Mouse (Mus musculus) lung, embryonic 16.5 days (tissue): ENCODE data around the gene Sec16b. TPM values are rescaled to one million over a fixed set of nuclear protein-coding genes. Genes with fewer than 3 reads are reported as not detected.
A peak's percentile ranks its signal among the peaks of the same experiment; 100 is the strongest.

Experiments
- ATAC-seq: fragments of 200-750 bp; cut with Nextera tagmentation; 2 replicates; pipeline ENCODE4 v1.8.0; 2017; ENCODE audit warnings: low read depth, mild to moderate bottlenecking, moderate library complexity
- H3K27ac ChIP-seq: fragments of 300-500 bp; sonication (generic); 2 replicates; pipeline ENCODE4 v1.5.1; 2014; ENCODE audit warnings: mild to moderate bottlenecking, control low read depth, low read length
- H3K27me3 ChIP-seq: fragments of 300-500 bp; sonication (generic); 2 replicates; pipeline ENCODE4 v1.6.1; 2014; ENCODE audit warnings: low read depth, low read length, mixed read lengths; ENCODE audit not compliant: control insufficient read depth, insufficient read depth
- H3K36me3 ChIP-seq: fragments of 300-500 bp; sonication (generic); 2 replicates; pipeline ENCODE4 v1.6.1; 2014; ENCODE audit warnings: low read length; ENCODE audit not compliant: control insufficient read depth, insufficient read depth
- H3K4me1 ChIP-seq: fragments of 300-500 bp; sonication (generic); replicated peaks from 2 replicates; pipeline ENCODE4 v1.6.1; 2014; ENCODE audit warnings: low read length, mixed read lengths; ENCODE audit not compliant: control insufficient read depth, insufficient read depth
- H3K4me2 ChIP-seq: fragments of 300-500 bp; sonication (generic); 2 replicates; pipeline ENCODE4 v1.6.1; 2014; ENCODE audit warnings: low read depth, low read length, control low read depth
- H3K4me3 ChIP-seq: fragments of 300-500 bp; sonication (generic); 2 replicates; pipeline ENCODE4 v1.5.1; 2014; ENCODE audit warnings: mild to moderate bottlenecking, low read length, control low read depth
- H3K9ac ChIP-seq: fragments of 300-500 bp; sonication (generic); 2 replicates; pipeline ENCODE4 v1.6.1; 2014; ENCODE audit warnings: low read length, control low read depth
- H3K9me3 ChIP-seq: fragments of 300-500 bp; sonication (generic); 2 replicates; pipeline ENCODE4 v1.6.1; 2016; ENCODE audit warnings: low read length; ENCODE audit not compliant: control insufficient read depth
- WGBS: fragments of 180-500 bp; shearing (Covaris S2); extraction: QIAGEN DNeasy Blood & Tissue Kit; methylation state at CpG from one replicate; pipeline ENCODE4 v1.1.7; 2014; 5-methylcytosine and 5-hydroxymethylcytosine counted together
- polyA plus RNA-seq: library from polyadenylated mRNA; unstranded; fragments of >200 nt; fragmentation: Nextera tagmentation; extraction: Ambion mirVana; gene quantifications from 2 replicates; pipeline ENCODE4 v1.2.1, GENCODE M21; 2015

Gene Sec16b
- polyA plus RNA-seq, 1 experiment from 2014 or later, result 3.0 TPM

DNA sequence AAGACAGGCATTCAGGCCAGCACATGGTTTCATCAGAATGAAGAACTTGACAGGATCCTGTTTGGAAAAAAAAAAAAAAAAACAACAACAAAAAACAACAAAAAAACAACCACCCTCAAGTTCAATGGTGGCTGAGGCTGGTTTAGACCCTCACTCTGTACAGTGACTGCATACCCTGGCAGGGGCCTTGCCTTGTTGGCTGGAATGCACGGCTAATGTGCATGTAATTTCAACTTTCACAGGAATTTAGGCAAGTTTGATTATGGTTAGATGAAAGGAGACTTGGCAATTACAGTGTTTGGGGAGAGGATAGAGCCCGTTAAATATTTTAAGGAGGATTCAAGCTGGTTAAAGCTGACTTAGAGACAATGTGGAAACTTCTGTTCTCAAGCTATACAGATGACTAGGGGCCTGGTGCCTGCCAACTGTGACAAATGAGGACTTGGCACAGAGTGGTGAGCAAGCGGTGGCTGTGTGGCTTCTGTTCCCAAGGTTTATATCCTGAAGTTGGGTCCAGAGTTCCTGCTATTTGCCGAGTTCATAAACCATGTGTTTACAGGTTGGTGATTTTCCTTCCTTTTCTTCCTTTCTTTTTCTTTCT, 567 bp downstream of the Sec16b start:
- no peaks in the 10 kb centered on the region for H3K9me3 ChIP-seq
- H3K4me2 ChIP-seq, result peak overlapping the region; percentile 21
- peak overlapping the region; percentile 4; the same call in 1 of the 2 replicates for H3K4me3 ChIP-seq
- no peaks in the 10 kb centered on the region for H3K36me3 ChIP-seq
- H3K9ac ChIP-seq, result no peak overlapping the region
- no peak overlapping the region for H3K27ac ChIP-seq
- WGBS, result 35% methylated on average over 4 of the region's 4 CpGs
- ATAC-seq, result no peak
- no peaks in the 10 kb centered on the region for H3K27me3 ChIP-seq
- 0 out of 2 replicates have a peak, but pooled peaks cover 5% of the 10 kb centered on the region for H3K4me1 ChIP-seq

DNA sequence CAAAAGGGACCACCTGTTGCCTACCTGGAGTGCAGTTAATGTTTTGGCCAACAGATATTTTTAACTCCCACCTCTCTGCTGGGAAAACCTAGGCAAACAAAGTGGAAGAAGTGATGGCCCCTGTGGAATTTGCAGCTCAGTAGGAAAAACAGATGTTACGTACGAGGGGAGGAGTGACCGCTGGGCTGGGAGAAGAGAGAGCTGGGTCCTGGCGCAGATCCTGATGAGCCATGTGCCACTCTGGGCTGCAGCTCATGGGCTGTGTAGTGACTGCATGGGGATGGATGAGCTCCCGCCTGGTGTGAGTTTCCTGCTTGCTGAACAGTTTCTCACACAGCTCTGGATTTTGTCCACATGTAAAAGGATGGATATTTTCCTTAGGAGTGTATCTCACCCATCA, 1.3 kb downstream of the Sec16b start:
- no peaks in the 10 kb centered on the region for H3K9me3 ChIP-seq
- H3K4me2 ChIP-seq, result 0 out of 2 replicates have a peak overlapping the region, but pooled peaks have one; percentile 14
- peaks cover 7% of the 10 kb centered on the region; the same call in 1 of the 2 replicates for H3K4me1 ChIP-seq
- H3K27ac ChIP-seq, result no peak overlapping the region
- ATAC-seq, result 0 out of 2 replicates have a peak, but pooled peaks have one; percentile 43
- 37% methylated on average over 5 of the region's 5 CpGs for WGBS
- H3K9ac ChIP-seq, result no peak overlapping the region
- no peaks in the 10 kb centered on the region for H3K27me3 ChIP-seq
- H3K4me3 ChIP-seq, result no peak overlapping the region
- no peaks in the 10 kb centered on the region for H3K36me3 ChIP-seq

DNA sequence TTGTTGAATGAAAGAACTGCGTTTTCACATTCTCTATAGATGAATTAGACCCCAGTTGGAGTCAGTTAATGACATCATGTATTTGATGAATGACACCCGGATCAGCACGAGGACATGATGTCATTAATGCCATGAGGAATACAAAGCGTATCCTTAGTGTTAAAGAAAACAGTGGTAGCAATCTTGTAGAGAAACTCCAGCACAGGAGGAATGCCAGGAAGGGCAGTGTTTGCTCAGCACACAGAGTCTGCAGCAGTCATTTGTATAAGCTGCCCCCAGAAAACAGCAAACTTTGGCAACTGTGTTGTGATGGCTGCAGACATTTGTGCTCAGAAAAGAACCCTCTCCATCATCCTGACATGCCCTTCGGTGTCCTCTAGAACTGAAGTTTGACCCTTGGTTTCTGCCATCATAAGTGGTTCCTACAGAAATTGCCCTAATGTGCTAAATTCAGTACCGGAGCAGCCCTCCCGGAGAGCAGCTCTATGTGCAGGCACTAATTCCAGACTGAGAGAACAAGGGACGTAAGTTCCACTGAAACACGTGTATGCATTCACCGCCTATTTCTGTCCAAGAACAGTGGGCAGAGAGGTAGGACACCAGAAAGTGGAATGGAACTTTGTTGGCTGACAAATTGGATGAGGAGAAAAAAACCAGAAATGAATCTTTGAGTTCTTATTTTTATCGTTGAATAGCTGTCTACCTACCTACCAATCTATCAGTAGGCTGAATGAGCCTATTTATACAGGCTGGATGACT, 6.3 kb downstream of the Sec16b start:
- H3K27ac ChIP-seq, result no peak overlapping the region
- no peaks in the 10 kb centered on the region for H3K27me3 ChIP-seq
- WGBS, result 42% methylated on average over 11 of the region's 11 CpGs
- no peak overlapping the region for H3K4me3 ChIP-seq
- no peak overlapping the region for H3K9ac ChIP-seq
- ATAC-seq, result 0 out of 2 replicates have a peak, but pooled peaks have one; percentile 11
- peaks cover 11% of the 10 kb centered on the region for H3K4me1 ChIP-seq
- H3K9me3 ChIP-seq, result no peaks in the 10 kb centered on the region
- H3K4me2 ChIP-seq, result peak overlapping the region; percentile 21; the same call in 1 of the 2 replicates
- H3K36me3 ChIP-seq, result no peaks in the 10 kb centered on the region

DNA sequence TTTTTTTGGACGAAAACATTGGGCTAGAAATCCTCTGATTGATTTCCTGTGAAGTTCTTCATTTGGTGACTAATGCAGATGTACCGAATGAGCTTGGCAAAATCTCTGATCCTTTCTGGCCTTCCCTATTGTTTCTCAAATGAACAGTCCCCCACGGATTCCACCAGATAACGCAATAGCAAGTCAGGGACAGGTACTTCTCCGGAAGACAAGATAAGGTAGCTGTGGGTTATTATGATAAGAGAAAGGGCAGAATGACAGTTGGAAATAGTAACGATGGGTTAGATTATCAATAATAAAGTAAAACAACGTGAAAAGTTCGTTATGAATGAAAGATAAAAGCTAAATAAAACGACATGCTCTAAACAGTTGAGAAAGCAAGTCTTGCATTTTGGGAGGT, 7.0 kb downstream of the Sec16b start:
- Histone ChIP-seq H3K4me2 (no peak overlapping the region), H3K4me3 (no peak overlapping the region), H3K27ac (no peak overlapping the region), H3K9me3 (no peaks in the 10 kb centered on the region), H3K27me3 (no peaks in the 10 kb centered on the region), H3K4me1 (peaks cover 17% of the 10 kb centered on the region), H3K36me3 (no peaks in the 10 kb centered on the region), H3K9ac (no peak overlapping the region)
- no peak for ATAC-seq
- WGBS, result 54% methylated on average over 9 of the region's 9 CpGs

DNA sequence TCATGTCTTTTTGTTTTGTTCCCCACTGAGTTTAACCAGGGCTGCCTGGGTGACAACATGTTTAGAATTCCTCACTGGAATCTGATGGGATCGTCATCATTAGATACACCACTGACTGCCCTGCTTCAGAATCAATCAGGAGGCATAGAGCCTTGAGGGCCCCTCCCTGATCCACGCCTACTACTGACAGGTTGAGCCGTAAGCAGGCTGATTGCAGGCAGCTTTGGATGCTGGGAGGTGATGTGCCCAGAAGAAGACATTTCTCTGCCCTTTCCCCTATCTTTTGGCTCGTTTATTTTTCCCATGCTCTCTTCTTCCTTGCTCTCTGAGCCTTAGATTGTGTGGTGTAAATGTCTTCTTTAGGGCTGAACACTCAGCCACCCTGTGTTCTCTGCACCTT, 7.8 kb downstream of the Sec16b start:
- Histone ChIP-seq H3K9ac (no peak overlapping the region), H3K4me2 (no peak overlapping the region), H3K4me1 (peaks cover 18% of the 10 kb centered on the region), H3K9me3 (no peaks in the 10 kb centered on the region), H3K36me3 (no peaks in the 10 kb centered on the region), H3K4me3 (no peak overlapping the region), H3K27ac (no peak overlapping the region), H3K27me3 (no peaks in the 10 kb centered on the region)
- no peak for ATAC-seq
- 56% methylated on average over 4 of the region's 4 CpGs for WGBS

DNA sequence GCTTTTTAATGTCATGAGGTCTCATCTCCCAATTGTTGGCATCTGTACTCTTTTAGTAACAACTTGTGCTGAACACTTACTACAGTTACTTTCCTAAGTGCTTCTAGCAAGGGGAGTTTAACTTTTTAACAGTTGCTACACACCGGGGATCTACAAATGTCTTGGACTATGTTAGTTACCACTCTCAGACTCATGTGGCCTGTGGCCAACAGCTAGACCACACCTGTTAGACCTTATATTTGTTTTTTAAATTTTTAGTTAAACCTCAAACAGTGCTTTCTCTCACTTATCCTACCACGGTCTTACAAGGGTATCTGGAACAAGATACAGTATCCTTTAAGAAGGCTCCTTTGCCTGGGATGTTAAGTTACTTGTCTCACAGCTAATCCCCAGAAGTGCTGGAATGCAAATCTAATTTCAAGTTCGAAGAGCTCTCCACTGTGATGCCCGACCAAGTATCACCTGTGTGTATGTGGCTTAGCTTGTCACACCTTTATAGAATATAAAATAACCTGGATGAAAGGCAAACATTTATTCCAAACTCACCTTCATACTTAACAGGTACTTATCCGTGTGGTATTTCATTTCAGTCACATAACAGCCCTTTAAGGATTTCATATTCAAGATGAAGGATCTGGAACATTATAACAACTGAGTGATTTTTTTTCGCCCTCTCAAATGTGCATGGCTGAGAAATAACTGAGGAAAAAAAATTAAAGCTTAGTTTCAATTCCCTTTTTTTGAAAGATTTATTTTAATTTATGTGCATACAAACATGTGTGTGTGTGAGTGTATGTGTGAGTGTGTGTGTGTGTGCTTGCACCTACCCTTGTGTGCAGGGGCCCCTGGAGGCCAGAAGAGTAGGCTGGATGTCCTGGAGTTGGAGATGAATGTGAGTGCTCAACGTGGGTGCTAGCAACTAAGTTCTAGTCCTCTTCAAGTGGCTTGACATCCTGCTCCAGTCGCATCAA, 10.6 kb downstream of the Sec16b start:
- H3K4me3 ChIP-seq, result no peak overlapping the region
- 61% methylated on average over 8 of the region's 8 CpGs for WGBS
- H3K9me3 ChIP-seq, result no peaks in the 10 kb centered on the region
- peaks cover 18% of the 10 kb centered on the region for H3K4me1 ChIP-seq
- no peaks in the 10 kb centered on the region for H3K27me3 ChIP-seq
- no peak overlapping the region; the same call in 1 of the 2 replicates for H3K4me2 ChIP-seq
- H3K9ac ChIP-seq, result no peak overlapping the region
- no peaks in the 10 kb centered on the region for H3K36me3 ChIP-seq
- H3K27ac ChIP-seq, result peak overlapping the region; percentile 87
- ATAC-seq, result peak; percentile 82

DNA sequence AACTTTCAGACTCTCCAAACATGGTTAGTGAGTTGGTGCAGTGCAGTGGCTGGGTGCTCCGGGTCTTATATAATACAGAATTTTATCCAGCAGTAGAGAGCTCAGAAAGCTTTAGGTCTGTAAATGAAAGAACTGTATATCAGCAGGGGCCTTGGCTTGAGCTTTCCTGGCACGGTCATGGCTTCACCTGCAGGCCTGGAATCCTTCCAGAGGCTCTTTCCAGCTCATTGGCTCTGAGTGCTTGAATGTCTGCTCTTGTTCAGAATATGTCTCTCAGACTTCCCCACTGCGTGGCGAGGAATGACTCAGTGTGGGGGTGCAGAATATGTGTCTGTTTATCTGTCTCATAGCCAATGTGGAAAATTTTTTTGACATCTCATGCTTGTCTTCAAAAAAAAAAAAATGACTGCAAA, 11.6 kb downstream of the Sec16b start:
- Histone ChIP-seq H3K4me2 (no peak overlapping the region), H3K27me3 (no peaks in the 10 kb centered on the region), H3K27ac (peak overlapping the region; percentile 75), H3K9me3 (no peaks in the 10 kb centered on the region), H3K4me1 (peaks cover 13% of the 10 kb centered on the region), H3K9ac (no peak overlapping the region), H3K4me3 (no peak overlapping the region), H3K36me3 (no peaks in the 10 kb centered on the region)
- WGBS, result 27% methylated on average over 4 of the region's 4 CpGs
- peak; percentile 75 for ATAC-seq

DNA sequence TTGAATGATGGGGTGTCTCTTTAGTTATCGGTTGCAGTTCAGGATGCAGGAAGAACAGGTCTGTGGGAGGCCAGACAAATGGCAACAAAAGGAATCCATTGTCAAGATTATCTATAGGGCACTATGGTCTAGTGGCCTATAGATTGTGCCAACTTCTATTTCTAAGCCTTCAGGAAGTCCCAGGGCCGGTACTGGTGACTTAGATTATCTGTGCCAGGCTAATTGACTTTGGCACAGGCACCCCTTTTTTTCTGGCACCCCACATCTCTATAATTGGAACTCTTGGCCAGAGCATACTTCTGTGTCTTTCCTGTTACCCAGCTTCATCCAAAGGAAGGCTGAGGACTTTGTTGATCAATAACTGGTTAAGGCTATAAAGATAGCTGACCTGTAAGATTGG, 12.9 kb downstream of the Sec16b start:
- no peaks in the 10 kb centered on the region for H3K36me3 ChIP-seq
- no peaks in the 10 kb centered on the region for H3K27me3 ChIP-seq
- H3K4me1 ChIP-seq, result peaks cover 13% of the 10 kb centered on the region
- H3K9me3 ChIP-seq, result no peaks in the 10 kb centered on the region
- no peak for ATAC-seq
- no peak overlapping the region for H3K27ac ChIP-seq
- no peak overlapping the region for H3K9ac ChIP-seq
- 61% methylated on average over 2 of the region's 2 CpGs for WGBS
- no peak overlapping the region for H3K4me2 ChIP-seq
- H3K4me3 ChIP-seq, result no peak overlapping the region

DNA sequence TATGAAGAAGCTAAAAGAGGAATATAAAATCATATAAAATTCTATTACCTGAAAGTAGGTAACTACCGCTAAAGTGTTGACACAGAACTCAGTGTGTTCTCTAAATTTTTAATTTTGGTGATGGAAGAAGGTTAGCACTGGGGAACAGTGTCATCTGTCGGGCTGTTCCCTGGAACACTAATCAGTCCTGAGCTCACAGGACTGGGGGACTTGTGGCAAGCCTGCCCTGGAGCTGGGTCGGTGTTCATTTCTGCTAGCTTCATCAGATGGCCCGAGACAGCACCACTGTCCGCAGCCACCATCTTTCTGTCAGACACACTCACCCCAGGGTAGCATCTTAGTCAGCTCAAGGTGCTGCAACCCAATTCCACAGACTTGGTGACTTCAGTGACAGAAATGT, 15.8 kb downstream of the Sec16b start:
- Histone ChIP-seq H3K27me3 (no peaks in the 10 kb centered on the region), H3K4me2 (no peak overlapping the region), H3K36me3 (no peaks in the 10 kb centered on the region), H3K4me3 (no peak overlapping the region), H3K9me3 (no peaks in the 10 kb centered on the region), H3K4me1 (peaks cover 21% of the 10 kb centered on the region), H3K27ac (no peak overlapping the region), H3K9ac (no peak overlapping the region)
- WGBS, result 89% methylated on average over 5 of the region's 5 CpGs
- ATAC-seq, result no peak
